Mouse (Mus musculus): Measurements from ENCODE around the gene Gm10644.
A peak's percentile ranks its signal among the peaks of the same experiment; 100 is the strongest.

Gene Gm10644

DNA sequence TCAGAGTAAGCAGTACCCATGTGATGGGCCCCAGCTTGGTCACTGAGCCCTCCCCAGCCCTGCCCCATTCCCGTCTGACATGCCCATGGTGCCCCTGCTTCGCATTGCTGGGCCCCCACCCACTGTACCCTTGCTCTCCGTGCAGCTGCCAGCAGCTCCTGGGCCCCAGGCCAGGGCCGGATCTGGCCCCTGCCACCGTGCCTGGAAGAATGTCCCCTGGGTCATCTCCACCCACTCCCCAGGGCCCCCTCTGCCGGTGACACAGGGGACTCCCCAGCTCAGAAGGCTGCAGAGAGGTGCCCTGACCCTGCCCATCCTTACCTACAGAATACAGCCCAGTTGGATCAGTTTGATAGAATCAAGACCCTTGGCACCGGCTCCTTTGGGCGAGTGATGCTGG, 25.8 kb upstream of the Gm10644 start:
- no peak for DNase-seq (ENCODE audit: low spot score)

DNA sequence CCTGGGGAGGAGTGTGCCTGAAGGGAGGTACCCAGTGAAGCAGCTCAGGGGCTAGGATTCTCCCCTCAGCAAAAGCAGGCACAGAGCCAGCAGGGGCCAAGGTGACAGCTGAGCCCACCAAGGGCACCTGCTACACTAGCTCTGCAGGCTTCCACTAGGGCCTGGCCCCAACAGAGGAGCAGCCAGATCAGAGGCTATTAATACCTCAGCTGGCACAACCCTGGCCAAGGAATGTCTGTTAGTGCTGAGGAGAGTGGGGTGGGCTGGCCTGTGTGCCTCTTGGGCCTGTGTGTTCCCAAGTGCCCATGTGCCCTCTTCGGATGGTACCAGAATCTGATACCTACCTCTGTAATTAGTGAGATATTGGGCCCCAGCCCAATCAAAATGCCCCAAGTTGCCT, 25.2 kb upstream of the Gm10644 start:
- DNase-seq (ENCODE audit: low spot score) = no peak

DNA sequence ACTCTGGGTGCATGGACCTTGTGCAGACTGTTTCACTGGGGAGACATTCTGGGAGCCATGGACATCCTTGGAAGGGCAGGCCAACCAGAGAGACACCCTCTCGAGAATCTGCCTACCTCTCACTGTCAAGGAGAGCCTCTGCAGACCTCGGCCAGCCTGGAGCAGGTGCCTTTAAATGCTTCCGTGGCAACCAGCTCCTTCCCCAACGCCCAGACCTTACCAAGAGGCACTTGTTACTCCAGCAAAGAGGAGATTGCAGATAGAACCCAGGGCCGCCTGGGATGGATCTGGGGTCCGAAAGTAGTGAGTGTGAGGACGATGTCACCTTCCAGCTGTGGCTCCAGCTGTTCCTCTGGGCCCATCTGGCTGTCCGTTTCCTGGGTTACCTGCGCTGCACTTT, 23.2 kb upstream of the Gm10644 start:
- no peak for DNase-seq (ENCODE audit: low spot score)

- DNase-seq (ENCODE audit: low spot score) = no peak
Observed at GRCm38 (mm10) chr8:83977646-83978045, 22.6 kb upstream of the Gm10644 start.

DNA sequence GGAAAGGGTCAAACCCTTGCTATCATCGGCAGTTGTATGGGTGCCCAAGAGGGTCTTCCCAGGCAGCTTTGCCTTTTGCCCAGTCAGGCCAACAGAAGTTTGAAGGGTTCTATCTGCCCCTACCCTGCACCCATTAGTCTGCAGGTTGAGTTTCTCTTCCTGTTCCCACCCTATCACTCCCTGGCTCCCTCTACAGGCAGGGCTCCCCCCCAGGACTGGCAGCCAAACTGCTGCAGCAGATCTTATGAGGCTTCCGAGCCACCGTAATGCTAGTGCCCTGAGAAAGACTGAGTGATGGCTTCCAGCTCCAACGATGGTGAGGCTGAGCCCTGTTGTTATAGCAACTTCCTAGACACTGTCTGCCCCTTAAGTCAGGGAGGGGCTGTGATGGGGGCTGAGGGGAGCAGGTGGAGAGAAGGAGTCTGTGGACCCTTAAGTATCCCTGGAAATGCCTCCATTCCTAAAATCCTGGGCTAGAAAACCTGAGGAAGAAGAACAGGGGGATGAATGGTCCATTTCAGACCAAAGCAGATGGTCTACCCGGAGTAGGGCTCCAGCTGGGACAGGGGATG, 21.9 kb upstream of the Gm10644 start:
- no peak for DNase-seq (ENCODE audit: low spot score)

DNA sequence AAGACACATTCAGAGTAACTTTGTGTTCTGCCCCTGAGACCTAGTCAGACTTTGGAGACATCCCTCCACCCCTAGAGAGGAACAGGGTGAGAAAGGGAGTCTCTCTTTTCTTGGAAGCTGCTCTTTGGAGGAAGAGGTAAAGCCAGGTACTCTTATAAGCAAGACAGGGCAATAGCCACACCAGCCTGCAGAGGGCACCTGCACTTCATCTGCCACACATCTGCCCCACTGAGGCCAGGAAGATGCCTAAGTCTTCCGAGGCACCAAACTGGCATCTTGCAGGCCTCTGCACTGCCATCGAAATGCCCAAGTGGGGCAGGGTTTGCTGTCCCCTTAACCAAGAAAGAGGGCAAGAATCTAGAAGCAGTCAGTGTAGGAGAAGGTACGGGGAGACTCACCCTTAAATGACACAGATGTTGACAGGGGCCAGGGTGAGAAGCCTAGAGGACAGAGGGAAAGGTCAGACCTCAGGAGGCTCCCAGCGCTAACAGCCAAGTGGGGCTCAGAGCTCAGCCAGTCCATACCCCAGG, 21.2 kb upstream of the Gm10644 start:
- no peak for DNase-seq (ENCODE audit: low spot score)

DNA sequence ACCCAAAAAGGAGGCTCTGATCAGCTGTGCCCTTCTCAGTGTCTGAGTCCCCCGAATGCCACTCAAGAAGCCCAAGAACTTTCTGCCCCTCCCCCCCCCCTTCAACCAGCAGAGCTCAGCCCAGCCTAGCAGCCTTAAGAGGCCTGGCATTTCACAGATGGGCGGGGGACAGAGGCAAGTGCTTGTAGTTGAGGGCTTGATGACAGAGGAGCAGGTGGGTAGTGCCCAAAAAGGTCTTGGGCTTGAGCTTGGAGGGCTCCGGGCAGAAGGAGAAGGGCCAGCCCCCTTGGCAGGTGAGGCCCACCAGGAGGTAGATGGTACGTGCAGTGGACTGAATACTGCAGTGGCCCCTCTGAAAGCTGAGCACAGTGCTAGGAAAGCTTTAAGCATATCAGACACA, 19.5 kb upstream of the Gm10644 start:
- DNase-seq (ENCODE audit: low spot score) = no peak

GRCm38 (mm10) chr8:83973161-83974031, 18.4 kb upstream of the Gm10644 start:
- peak; percentile 51 for DNase-seq (ENCODE audit: low spot score)

DNA sequence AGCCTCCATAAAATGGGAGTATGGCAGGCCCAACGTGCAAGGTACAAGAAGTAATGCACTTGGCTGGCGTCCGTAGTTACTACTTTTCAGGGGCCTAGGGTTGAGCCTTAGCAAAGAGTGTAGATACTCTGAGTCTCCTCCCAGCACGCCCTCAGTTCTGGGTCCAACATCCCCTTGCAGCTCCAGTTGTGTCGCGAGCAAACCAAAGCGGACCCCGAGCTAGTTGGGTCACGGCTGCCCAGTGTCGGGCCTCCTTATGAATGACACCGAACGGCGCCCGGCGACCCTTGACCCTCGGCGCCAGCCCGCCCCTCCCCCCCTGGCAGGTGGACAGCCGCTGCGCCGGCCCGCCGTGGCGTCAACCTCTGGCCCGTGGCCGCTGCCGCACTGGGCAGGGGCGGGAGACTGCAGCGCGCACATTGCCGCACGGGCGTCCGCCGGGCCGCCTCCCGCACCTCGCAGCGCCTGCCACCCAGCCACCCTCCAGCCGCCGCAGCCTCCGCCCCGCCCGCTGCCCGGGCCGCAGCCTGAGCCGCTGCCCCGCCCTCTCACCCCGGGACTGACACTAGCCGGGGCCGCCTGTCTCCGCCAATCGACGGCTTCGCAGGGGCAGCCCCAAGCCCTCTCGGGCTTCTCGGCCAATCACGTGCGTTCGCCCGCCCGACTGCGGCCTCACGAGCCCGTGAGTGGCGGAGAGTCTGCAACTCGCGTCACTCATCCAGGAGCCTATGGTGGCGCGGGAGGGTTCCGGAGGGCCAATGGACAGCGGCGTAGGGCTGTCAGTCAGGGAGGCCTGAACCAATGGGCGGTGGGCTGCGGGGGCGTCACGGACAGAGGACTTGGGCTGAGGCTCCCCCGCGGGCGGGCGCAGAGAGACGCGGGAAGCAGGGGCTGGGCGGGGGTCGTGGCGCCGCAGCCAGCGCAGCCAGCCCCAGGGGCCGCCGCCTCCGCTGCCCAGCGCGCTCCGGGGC, 17.4 kb upstream of the Gm10644 start, which contains the start of gene Prkaca:
Gene Prkaca, plus strand, starts transcription at position 844 of the 971 bp plus-strand sequence.
- peak; percentile 98 for DNase-seq (ENCODE audit: low spot score)

- no peak for DNase-seq (ENCODE audit: low spot score)
Observed at GRCm38 (mm10) chr8:83971661-83972060, 16.7 kb upstream of the Gm10644 start.

DNA sequence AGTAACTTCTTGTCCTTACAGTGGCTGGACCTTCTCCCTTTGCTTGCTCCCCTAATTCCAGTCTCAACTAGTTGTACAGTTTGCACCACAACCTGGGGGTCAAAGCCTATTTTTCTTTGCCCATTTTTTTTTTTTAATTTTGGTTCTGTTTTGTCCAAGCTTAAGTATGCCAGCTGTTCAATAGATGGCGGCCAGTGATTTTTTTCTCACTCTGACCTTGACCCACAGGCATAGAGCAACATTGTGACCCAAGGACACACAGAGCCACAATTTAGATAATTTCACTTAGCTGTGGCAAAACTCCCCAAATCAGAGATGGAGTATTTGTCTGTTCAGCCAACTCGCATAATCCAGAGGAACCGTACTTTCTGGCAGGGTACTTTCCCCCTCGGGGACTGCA, 16.1 kb upstream of the Gm10644 start:
- DNase-seq (ENCODE audit: low spot score) = no peak

- no peak for DNase-seq (ENCODE audit: low spot score)
Observed at GRCm38 (mm10) chr8:83967701-83968100, 12.7 kb upstream of the Gm10644 start.

DNA sequence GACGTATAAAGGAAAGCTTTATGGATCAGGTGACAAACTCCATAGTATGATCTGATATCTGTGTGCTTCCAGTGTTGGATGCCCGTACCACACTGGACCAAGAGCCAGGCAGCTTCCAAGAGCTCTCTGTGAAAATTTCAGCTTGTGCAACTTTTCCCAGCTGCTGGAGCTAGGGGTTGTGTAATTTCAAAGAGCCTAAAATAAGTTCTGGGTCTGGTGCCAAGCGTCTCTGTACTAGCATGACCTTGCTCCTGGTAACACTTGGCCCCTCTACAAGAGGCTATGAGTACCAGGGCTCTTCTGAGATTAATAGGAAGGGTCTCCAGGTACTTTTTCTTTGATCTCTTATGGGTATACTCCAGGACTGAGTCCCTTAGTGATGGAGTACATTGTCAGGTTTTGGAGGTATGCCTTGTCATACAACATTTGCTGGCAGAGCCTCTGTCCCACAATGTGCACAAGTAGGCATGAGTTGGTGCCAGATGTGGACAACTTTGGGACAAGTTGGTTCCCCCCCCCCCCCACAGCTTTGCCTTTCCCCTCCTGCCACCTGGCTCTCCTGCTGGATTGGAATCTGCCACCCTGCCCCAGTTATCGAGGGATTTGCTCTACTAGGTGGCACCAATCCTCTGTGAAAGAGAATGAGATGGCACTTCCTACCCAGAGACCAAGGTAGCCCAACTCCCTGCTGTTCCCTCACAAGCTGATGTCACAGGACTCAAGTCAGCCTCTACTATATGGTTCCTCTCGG, 9.2 kb upstream of the Gm10644 start:
- no peak for DNase-seq (ENCODE audit: low spot score)

GRCm38 (mm10) chr8:83956789-83957188, 1.8 kb upstream of the Gm10644 start:
- peak; percentile 52 for DNase-seq (ENCODE audit: low spot score)

DNA sequence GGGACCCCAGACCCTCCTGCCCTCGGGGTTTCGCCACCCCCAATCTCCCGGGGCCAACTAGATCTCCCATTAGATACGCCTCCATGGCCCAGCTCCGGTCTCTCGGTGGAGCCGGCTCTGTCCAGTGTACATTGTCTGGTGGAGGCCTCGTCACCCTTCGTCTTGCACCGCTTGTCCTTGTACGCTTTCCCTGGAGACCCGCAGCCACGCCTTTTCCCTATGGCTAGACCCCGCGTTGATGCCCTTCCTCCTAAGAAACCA, 883 bp upstream of the Gm10644 start:
- DNase-seq (ENCODE audit: low spot score) = no peak

GRCm38 (mm10) chr8:83954749-83955105, 278 bp downstream of the Gm10644 start:
- DNase-seq (ENCODE audit: low spot score) = no peak

DNA sequence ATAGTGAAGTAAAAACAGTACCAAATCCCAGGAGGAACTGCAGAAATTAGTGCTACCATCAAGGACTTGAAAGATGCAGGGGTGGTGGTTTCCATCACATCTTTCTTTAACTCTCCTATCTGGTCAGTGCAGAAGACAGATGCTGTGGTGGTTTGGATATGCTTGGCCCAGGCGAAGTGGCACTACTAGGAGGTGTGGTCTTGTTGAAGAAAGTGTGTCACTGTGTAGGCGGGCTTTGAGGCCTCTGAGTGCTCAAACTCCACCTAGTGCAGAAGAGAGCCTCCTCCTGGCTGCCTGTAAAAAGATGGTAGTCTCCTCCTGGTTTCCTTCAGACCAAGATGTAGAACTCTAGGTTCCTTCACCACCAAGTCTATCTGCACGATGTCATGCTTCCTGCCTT, 9.5 kb downstream of the Gm10644 start:
- DNase-seq (ENCODE audit: low spot score) = no peak

- DNase-seq (ENCODE audit: low spot score) = no peak
Observed at GRCm38 (mm10) chr8:83942446-83942845, 12.6 kb downstream of the Gm10644 start.

DNA sequence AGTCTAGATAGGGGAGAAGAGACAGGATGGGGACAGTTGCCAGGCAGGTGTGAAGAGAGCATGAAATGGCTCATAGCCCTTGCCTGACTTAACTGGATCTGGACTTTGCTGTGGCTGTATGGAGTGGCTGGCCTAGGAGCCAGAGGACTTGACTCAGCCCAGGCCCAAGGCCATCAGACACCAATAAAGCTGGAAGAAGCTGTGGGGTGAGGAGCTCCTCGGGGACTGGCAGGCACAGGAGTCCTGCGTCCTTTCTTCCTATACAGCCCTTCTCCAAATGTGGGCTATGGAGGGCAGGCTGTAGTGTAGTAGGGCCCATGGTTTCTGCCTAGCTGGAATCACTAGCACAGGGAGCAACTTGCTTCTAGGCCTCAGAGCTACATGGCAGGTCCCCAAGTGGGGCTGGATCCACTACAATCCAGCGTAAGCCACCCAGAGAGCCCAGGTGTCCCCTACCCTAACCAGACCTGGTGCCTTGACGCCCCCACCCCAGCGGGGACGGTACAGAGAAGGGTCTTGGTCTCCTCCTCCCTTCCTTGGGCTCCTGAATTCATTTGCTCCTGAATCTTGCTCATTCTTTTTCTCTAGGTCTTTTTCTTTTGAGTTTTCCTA, 13.8 kb downstream of the Gm10644 start:
- no peak for DNase-seq (ENCODE audit: low spot score)

GRCm38 (mm10) chr8:83938330-83938729, 16.7 kb downstream of the Gm10644 start:
- DNase-seq (ENCODE audit: low spot score) = no peak

DNA sequence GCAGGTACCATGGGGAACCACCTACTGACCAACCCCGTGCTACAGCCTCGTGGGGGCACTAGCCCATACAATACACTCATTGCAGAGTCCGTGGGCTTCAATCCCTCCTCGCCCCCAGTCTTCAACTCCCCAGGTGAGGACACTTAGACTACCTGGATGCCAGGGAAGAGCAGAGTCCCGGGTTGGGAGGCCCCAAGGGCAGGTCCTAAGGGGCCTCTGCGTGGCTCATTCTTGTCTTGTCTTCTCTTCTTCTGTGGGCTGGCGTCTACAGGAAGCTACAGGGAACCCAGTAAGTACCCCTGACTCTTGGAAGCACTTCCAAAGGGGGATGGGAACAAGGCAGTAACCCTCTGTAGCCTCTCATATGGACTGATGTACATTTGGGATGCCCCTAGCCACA, 17.4 kb downstream of the Gm10644 start:
- no peak for DNase-seq (ENCODE audit: low spot score)
